Mouse (Mus musculus): ENCODE data around the gene Cct8. TPM values are rescaled to one million over a fixed set of nuclear protein-coding genes. Genes with fewer than 3 reads are reported as not detected.
"Not testable (repeated sequence)": the region's sequence is repeated elsewhere in the genome, so short reads cannot be mapped to it uniquely, and the experiment has no call there.

The Cct8 gene
- polyA plus RNA-seq, 1 experiment from 2014 or later: 528 TPM

- H3K27me3 ChIP-seq; H3K4me3 ChIP-seq; ATAC-seq (ENCODE audit: low FRiP score, low read depth); H3K9ac ChIP-seq (replicated peaks); H3K4me2 ChIP-seq (replicated peaks); H3K27ac ChIP-seq (replicated peaks); H3K9me3 ChIP-seq: not testable (repeated sequence)
- H3K36me3 ChIP-seq: peaks cover 67% of the 10 kb centered on the region
- WGBS: 95% methylated on average over 12 of the region's 12 CpGs
- H3K4me1 ChIP-seq: peaks cover 20% of the 10 kb centered on the region
Measured at GRCm38 (mm10) chr16:87492191-87492792, 3.4 kb downstream of the Cct8 start.

- no peak for ATAC-seq (ENCODE audit: low FRiP score, low read depth)
Measured at GRCm38 (mm10) chr16:87488605-87489004, 7.1 kb downstream of the Cct8 start.

GRCm38 (mm10) chr16:87486739-87487138 is 8.9 kb downstream of the Cct8 start:
- H3K27me3 ChIP-seq: no peaks in the 10 kb centered on the region
- H3K27ac ChIP-seq (replicated peaks): no peak overlapping the region
- no peak for ATAC-seq (ENCODE audit: low FRiP score, low read depth)
- no peaks in the 10 kb centered on the region for H3K9me3 ChIP-seq
- H3K4me3 ChIP-seq: no peak overlapping the region
- H3K9ac ChIP-seq (replicated peaks): no peak overlapping the region
- 96% methylated on average over 5 of the region's 5 CpGs for WGBS
- peaks cover 95% of the 10 kb centered on the region for H3K36me3 ChIP-seq
- H3K4me1 ChIP-seq: no peaks in the 10 kb centered on the region
- H3K4me2 ChIP-seq (replicated peaks): no peak overlapping the region

More at GRCm38 (mm10) chr16:87488605-87489004, 7.1 kb downstream of the Cct8 start:
- Histone ChIP-seq H3K27ac (replicated peaks) (no peak overlapping the region), H3K9ac (replicated peaks) (no peak overlapping the region), H3K4me2 (replicated peaks) (no peak overlapping the region), H3K9me3 (no peaks in the 10 kb centered on the region), H3K27me3 (no peaks in the 10 kb centered on the region), H3K4me3 (no peak overlapping the region), H3K36me3 (peaks cover 95% of the 10 kb centered on the region), H3K4me1 (no peaks in the 10 kb centered on the region)
- WGBS: 90% methylated on average over 2 of the region's 2 CpGs

GRCm38 (mm10) chr16:87484367-87484766 is 11.3 kb downstream of the Cct8 start:
- H3K4me2 ChIP-seq (replicated peaks): no peak overlapping the region
- 91% methylated on average over 5 of the region's 5 CpGs for WGBS
- no peaks in the 10 kb centered on the region for H3K4me1 ChIP-seq
- no peak for ATAC-seq (ENCODE audit: low FRiP score, low read depth)
- no peak overlapping the region for H3K9ac ChIP-seq (replicated peaks)
- H3K36me3 ChIP-seq: peaks cover 85% of the 10 kb centered on the region
- H3K27ac ChIP-seq (replicated peaks): no peak overlapping the region
- H3K9me3 ChIP-seq: no peaks in the 10 kb centered on the region
- H3K27me3 ChIP-seq: no peaks in the 10 kb centered on the region
- no peak overlapping the region for H3K4me3 ChIP-seq

GRCm38 (mm10) chr16:87470579-87470978 is 25.1 kb downstream of the Cct8 start:
- Histone ChIP-seq H3K4me3 (no peak overlapping the region), H3K9me3 (no peaks in the 10 kb centered on the region), H3K36me3 (peaks cover 67% of the 10 kb centered on the region), H3K9ac (replicated peaks) (no peak overlapping the region), H3K27ac (replicated peaks) (no peak overlapping the region), H3K4me1 (no peaks in the 10 kb centered on the region), H3K27me3 (no peaks in the 10 kb centered on the region), H3K4me2 (replicated peaks) (no peak overlapping the region)
- ATAC-seq (ENCODE audit: low FRiP score, low read depth): no peak
- WGBS: 93% methylated on average over 4 of the region's 4 CpGs

GRCm38 (mm10) chr16:87458752-87459151 is 36.9 kb downstream of the Cct8 start:
- peaks cover 17% of the 10 kb centered on the region for H3K4me1 ChIP-seq
- no peak overlapping the region for H3K9ac ChIP-seq (replicated peaks)
- peaks cover 29% of the 10 kb centered on the region for H3K36me3 ChIP-seq
- no peak for ATAC-seq (ENCODE audit: low FRiP score, low read depth)
- H3K27ac ChIP-seq (replicated peaks): no peak overlapping the region
- 92% methylated on average over 3 of the region's 3 CpGs for WGBS
- H3K27me3 ChIP-seq: no peaks in the 10 kb centered on the region
- H3K4me3 ChIP-seq: no peak overlapping the region
- no peak overlapping the region for H3K4me2 ChIP-seq (replicated peaks)
- no peaks in the 10 kb centered on the region for H3K9me3 ChIP-seq

- H3K27me3 ChIP-seq: 0 out of 2 replicates have a peak, but pooled peaks cover 4% of the 10 kb centered on the region
- peak overlapping the region; percentile 76 for H3K27ac ChIP-seq (replicated peaks)
- WGBS: under 1% methylated on average over 38 of the region's 38 CpGs
- peak overlapping the region; percentile 90 for H3K4me3 ChIP-seq
- peak overlapping the region; percentile 89 for H3K9ac ChIP-seq (replicated peaks)
- peak overlapping the region; percentile 86 for H3K4me2 ChIP-seq (replicated peaks)
- 0 out of 2 replicates have a peak, but pooled peaks cover 12% of the 10 kb centered on the region for H3K36me3 ChIP-seq
- peak; percentile 2; the same call in 1 of the 2 replicates for ATAC-seq (ENCODE audit: low FRiP score, low read depth)
- H3K4me1 ChIP-seq: peaks cover 17% of the 10 kb centered on the region
- H3K9me3 ChIP-seq: no peaks in the 10 kb centered on the region
Measured at GRCm38 (mm10) chr16:87455180-87455611, 40.5 kb downstream of the Cct8 start.

- WGBS: 9% methylated on average over 45 of the region's 45 CpGs
- Histone ChIP-seq H3K9ac (replicated peaks) (peak within 1 kb of the TSS; percentile 89), H3K9me3 (no peaks in the 10 kb centered on the region), H3K4me1 (peaks cover 17% of the 10 kb centered on the region), H3K27me3 (0 out of 2 replicates have a peak, but pooled peaks cover 4% of the 10 kb centered on the region), H3K4me3 (peak within 1 kb of the TSS; percentile 90), H3K36me3 (0 out of 2 replicates have a peak, but pooled peaks cover 8% of the 10 kb centered on the region), H3K27ac (replicated peaks) (peak within 1 kb of the TSS; percentile 76), H3K4me2 (replicated peaks) (peak within 1 kb of the TSS; percentile 86)
- ATAC-seq (ENCODE audit: low FRiP score, low read depth): peak; percentile 97
Measured at GRCm38 (mm10) chr16:87454419-87455179, 41.1 kb downstream of the Cct8 start, which contains the start of gene Usp16. Gene Usp16, plus strand, starts transcription at chr16:87454703.

- ATAC-seq (ENCODE audit: low FRiP score, low read depth): no peak
- Histone ChIP-seq H3K9ac (replicated peaks) (no peak overlapping the region), H3K4me1 (peaks cover 17% of the 10 kb centered on the region), H3K27me3 (0 out of 2 replicates have a peak, but pooled peaks cover 4% of the 10 kb centered on the region), H3K27ac (replicated peaks) (no peak overlapping the region), H3K4me3 (no peak overlapping the region), H3K4me2 (replicated peaks) (no peak overlapping the region), H3K9me3 (no peaks in the 10 kb centered on the region), H3K36me3 (no peaks in the 10 kb centered on the region)
- WGBS: 85% methylated on average over 2 of the region's 2 CpGs
Measured at GRCm38 (mm10) chr16:87453226-87453625, 42.4 kb downstream of the Cct8 start.

GRCm38 (mm10) chr16:87445528-87445927 is 50.1 kb downstream of the Cct8 start:
- Histone ChIP-seq H3K27me3 (no peaks in the 10 kb centered on the region), H3K27ac (replicated peaks) (no peak overlapping the region), H3K9me3 (no peaks in the 10 kb centered on the region), H3K36me3 (no peaks in the 10 kb centered on the region), H3K4me2 (replicated peaks) (no peak overlapping the region), H3K4me3 (no peak overlapping the region), H3K4me1 (peaks cover 8% of the 10 kb centered on the region), H3K9ac (replicated peaks) (no peak overlapping the region)
- ATAC-seq (ENCODE audit: low FRiP score, low read depth): no peak
- 89% methylated on average over 3 of the region's 3 CpGs for WGBS

- Histone ChIP-seq H3K27ac (replicated peaks) (no peak overlapping the region), H3K9me3 (no peaks in the 10 kb centered on the region), H3K4me1 (peaks cover 8% of the 10 kb centered on the region), H3K4me3 (no peak overlapping the region), H3K9ac (replicated peaks) (no peak overlapping the region), H3K36me3 (no peaks in the 10 kb centered on the region), H3K27me3 (no peaks in the 10 kb centered on the region), H3K4me2 (replicated peaks) (no peak overlapping the region)
- no peak for ATAC-seq (ENCODE audit: low FRiP score, low read depth)
Measured at GRCm38 (mm10) chr16:87445110-87445509, 50.6 kb downstream of the Cct8 start.

- Histone ChIP-seq H3K9ac (replicated peaks) (no peak overlapping the region), H3K27ac (replicated peaks) (no peak overlapping the region), H3K4me1 (peaks cover 13% of the 10 kb centered on the region), H3K36me3 (no peaks in the 10 kb centered on the region), H3K4me2 (replicated peaks) (no peak overlapping the region), H3K4me3 (no peak overlapping the region), H3K27me3 (no peaks in the 10 kb centered on the region), H3K9me3 (no peaks in the 10 kb centered on the region)
- ATAC-seq (ENCODE audit: low FRiP score, low read depth): no peak
- WGBS: 48% methylated on average over 1 of the region's 1 CpGs
Measured at GRCm38 (mm10) chr16:87444071-87444470, 51.6 kb downstream of the Cct8 start.

Measured in midbrain, embryonic 12.5 days (tissue).